Mouse (Mus musculus) forebrain, embryonic 15.5 days (tissue): Measurements from ENCODE around the gene Ttc9c. TPM values are rescaled to one million over a fixed set of nuclear protein-coding genes. Genes with fewer than 3 reads are reported as not detected.

ENCODE experiments used
- ATAC-seq: fragments of 200-750 bp; cut with Nextera tagmentation; replicated peaks from 2 replicates; pipeline ENCODE4 v1.8.0; 2017; ENCODE audit warnings: mild to moderate bottlenecking, moderate TSS enrichment, moderate library complexity
- H3K27ac ChIP-seq: fragments of 300-500 bp; sonication (generic); replicated peaks from 2 replicates; pipeline ENCODE4 v1.5.1; 2015; ENCODE audit warnings: mild to moderate bottlenecking, inconsistent platforms
- H3K27me3 ChIP-seq: fragments of 300-500 bp; sonication (generic); 2 replicates; pipeline ENCODE4 v1.6.1; 2015; ENCODE audit warnings: inconsistent platforms
- H3K36me3 ChIP-seq: fragments of 300-500 bp; sonication (generic); 2 replicates; pipeline ENCODE4 v1.6.1; 2015; ENCODE audit warnings: mild to moderate bottlenecking, inconsistent platforms
- H3K4me1 ChIP-seq: fragments of 300-500 bp; sonication (generic); 2 replicates; pipeline ENCODE4 v1.6.1; 2015; ENCODE audit warnings: inconsistent platforms
- H3K4me2 ChIP-seq: fragments of 300-500 bp; sonication (generic); replicated peaks from 2 replicates; pipeline ENCODE4 v1.6.1; 2015; ENCODE audit warnings: mild to moderate bottlenecking, inconsistent platforms
- H3K4me3 ChIP-seq: fragments of 300-500 bp; sonication (generic); 2 replicates; pipeline ENCODE4 v1.5.1; 2015; ENCODE audit warnings: mild to moderate bottlenecking, inconsistent platforms
- H3K9ac ChIP-seq: fragments of 300-500 bp; sonication (generic); replicated peaks from 2 replicates; pipeline ENCODE4 v1.6.1; 2015; ENCODE audit warnings: mild to moderate bottlenecking, inconsistent platforms
- H3K9me3 ChIP-seq: fragments of 300-500 bp; sonication (generic); 2 replicates; pipeline ENCODE4 v1.6.1; 2016; ENCODE audit warnings: inconsistent platforms
- WGBS: fragments of 180-500 bp; shearing (Covaris S2); methylation state at CpG from one replicate; pipeline ENCODE4 v1.1.7; 2015; ENCODE audit warnings: mixed read lengths; 5-methylcytosine and 5-hydroxymethylcytosine counted together
- polyA plus RNA-seq: library from polyadenylated mRNA; unstranded; fragments of >200 nt; fragmentation: Nextera tagmentation; extraction: Ambion mirVana; gene quantifications from 2 replicates; pipeline ENCODE4 v1.2.1, GENCODE M21; 2015

Gene Ttc9c
- polyA plus RNA-seq, 1 experiment from 2014 or later: 72.7 TPM

DNA sequence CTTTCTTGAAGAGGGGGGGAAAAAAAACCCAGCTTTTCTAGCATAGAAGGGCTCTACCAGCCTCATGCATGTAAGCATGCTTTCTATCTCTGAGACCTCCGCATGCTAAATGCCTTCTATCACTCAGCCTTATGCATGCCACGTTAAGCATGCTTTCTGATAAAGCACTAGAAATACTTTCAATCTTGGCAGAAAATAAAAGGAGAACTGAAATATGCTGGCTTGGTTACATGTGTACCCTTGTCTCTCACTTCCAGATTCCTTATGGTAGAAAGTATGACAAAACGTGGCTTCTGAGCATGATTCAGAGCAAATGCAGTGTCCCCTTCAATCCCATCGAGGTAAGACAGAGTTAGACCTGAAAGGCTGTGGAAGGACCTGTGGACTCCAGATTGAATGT, 55.9 kb downstream of the Ttc9c start:
- Histone ChIP-seq H3K9me3 (no peaks in the 10 kb centered on the region), H3K27ac (no peak overlapping the region), H3K36me3 (peaks cover 62% of the 10 kb centered on the region), H3K4me2 (no peak overlapping the region), H3K4me1 (peaks cover 8% of the 10 kb centered on the region), H3K4me3 (no peak overlapping the region), H3K27me3 (no peaks in the 10 kb centered on the region), H3K9ac (no peak overlapping the region)
- ATAC-seq: no peak
- 93% methylated on average over 4 of the region's 4 CpGs for WGBS

DNA sequence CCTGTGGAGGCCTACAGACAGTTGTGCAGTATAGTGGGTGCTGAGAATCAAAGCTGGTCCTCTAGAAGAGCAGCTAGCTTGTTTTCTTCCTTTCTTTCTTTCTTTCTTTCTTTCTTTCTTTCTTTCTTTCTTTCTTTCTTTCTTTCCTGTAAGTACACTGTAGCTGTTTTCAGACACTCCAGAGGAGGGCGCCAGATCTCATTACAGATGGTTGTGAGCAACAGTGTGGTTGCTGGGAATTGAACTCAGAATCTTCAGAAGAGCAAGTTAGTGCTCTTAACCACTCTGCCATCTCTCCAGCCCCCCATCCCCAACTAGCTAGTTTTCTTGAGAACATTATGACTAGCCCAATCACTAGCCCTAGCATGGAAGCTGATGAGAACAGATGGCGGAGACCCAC, 58.4 kb downstream of the Ttc9c start:
- no peak overlapping the region for H3K27ac ChIP-seq
- H3K4me2 ChIP-seq: no peak overlapping the region
- no peaks in the 10 kb centered on the region for H3K27me3 ChIP-seq
- 88% methylated on average over 2 of the region's 2 CpGs for WGBS
- H3K9ac ChIP-seq: no peak overlapping the region
- H3K4me3 ChIP-seq: no peak overlapping the region
- peaks cover 37% of the 10 kb centered on the region for H3K36me3 ChIP-seq
- no peaks in the 10 kb centered on the region for H3K9me3 ChIP-seq
- H3K4me1 ChIP-seq: peaks cover 23% of the 10 kb centered on the region
- no peak for ATAC-seq

Other genes with a start within 250 kb of the Ttc9c start
- gene Slc22a8, start 228.1 kb downstream of the Ttc9c start, polyA plus RNA-seq: 5.5 and 6.1 TPM in 2 replicates
- gene Slc22a6, start 201.3 kb downstream of the Ttc9c start, polyA plus RNA-seq: 6.6 and 7.8 TPM in 2 replicates
- gene Chrm1, start 155.5 kb downstream of the Ttc9c start, polyA plus RNA-seq: 5.1 and 5.4 TPM in 2 replicates
- 164 and 171 TPM in 2 replicates for gene Slc3a2, start 96.0 kb downstream of the Ttc9c start, polyA plus RNA-seq
- 96.5 and 97.4 TPM in 2 replicates for gene Wdr74, start 83.5 kb downstream of the Ttc9c start, polyA plus RNA-seq
- gene 1700092M07Rik, start 78.6 kb downstream of the Ttc9c start, polyA plus RNA-seq: 1.5 and 2.5 TPM in 2 replicates
- gene Stx5a, start 77.9 kb downstream of the Ttc9c start, polyA plus RNA-seq: 130 and 133 TPM in 2 replicates
- gene Nxf1, start 62.3 kb downstream of the Ttc9c start, polyA plus RNA-seq: 187 and 192 TPM in 2 replicates
- gene Tmem223, start 48.3 kb downstream of the Ttc9c start, polyA plus RNA-seq: 249 and 250 TPM in 2 replicates
- gene Tmem179b, start 44.9 kb downstream of the Ttc9c start, polyA plus RNA-seq: 27.4 and 33.9 TPM in 2 replicates
- 32.2 and 34.1 TPM in 2 replicates for gene Taf6l, start 32.9 kb downstream of the Ttc9c start, polyA plus RNA-seq
- 162 and 169 TPM in 2 replicates for gene Polr2g, start 20.8 kb downstream of the Ttc9c start, polyA plus RNA-seq
- gene Zbtb3, start 16.8 kb downstream of the Ttc9c start, polyA plus RNA-seq: 8.3 and 9.6 TPM in 2 replicates
- gene Hnrnpul2, start 677 bp upstream of the Ttc9c start, polyA plus RNA-seq: 5.9 and 6.1 TPM in 2 replicates
- not detected in 2 replicates for gene AC129217.1, start 10.4 kb upstream of the Ttc9c start, polyA plus RNA-seq
- gene Bscl2, start 18.1 kb upstream of the Ttc9c start, polyA plus RNA-seq: 80.7 and 85.2 TPM in 2 replicates
- 272 and 281 TPM in 2 replicates for gene Gng3, start 19.9 kb upstream of the Ttc9c start, polyA plus RNA-seq
- gene Lrrn4cl, start 31.4 kb upstream of the Ttc9c start, polyA plus RNA-seq: 0.53 and 0.60 TPM in 2 replicates
- gene Ubxn1, start 52.2 kb upstream of the Ttc9c start, polyA plus RNA-seq: 178 and 181 TPM in 2 replicates
- gene Uqcc3, start 61.6 kb upstream of the Ttc9c start, polyA plus RNA-seq: 55.4 and 61.8 TPM in 2 replicates
- gene Lbhd1, start 64.4 kb upstream of the Ttc9c start, polyA plus RNA-seq: 59.1 and 74.7 TPM in 2 replicates
- not detected in 2 replicates for gene Gm49403, start 64.6 kb upstream of the Ttc9c start, polyA plus RNA-seq
- gene 1810009A15Rik, start 69.5 kb upstream of the Ttc9c start, polyA plus RNA-seq: 53.9 and 55.0 TPM in 2 replicates
- gene Gm49416, start 69.6 kb upstream of the Ttc9c start, polyA plus RNA-seq: 0.25 TPM in 1 of 2 replicates, not detected in the other
- 42.0 and 43.7 TPM in 2 replicates for gene Ints5, start 73.7 kb upstream of the Ttc9c start, polyA plus RNA-seq
- gene Ganab, start 78.7 kb upstream of the Ttc9c start, polyA plus RNA-seq: 88.1 and 89.6 TPM in 2 replicates
- gene B3gat3, start 101.0 kb upstream of the Ttc9c start, polyA plus RNA-seq: 78.9 and 81.0 TPM in 2 replicates
- gene Rom1, start 110.0 kb upstream of the Ttc9c start, polyA plus RNA-seq: 0.87 and 1.5 TPM in 2 replicates
- 10.4 and 11.7 TPM in 2 replicates for gene Eml3, start 110.2 kb upstream of the Ttc9c start, polyA plus RNA-seq
- gene Mta2, start 122.5 kb upstream of the Ttc9c start, polyA plus RNA-seq: 171 and 175 TPM in 2 replicates
- gene Tut1, start 134.5 kb upstream of the Ttc9c start, polyA plus RNA-seq: 34.1 and 34.7 TPM in 2 replicates
- gene Eef1g, start 147.7 kb upstream of the Ttc9c start, polyA plus RNA-seq: 336 and 348 TPM in 2 replicates
- 2.6 and 3.7 TPM in 2 replicates for gene Ahnak, start 170.0 kb upstream of the Ttc9c start, polyA plus RNA-seq